Mouse (Mus musculus) cerebellum, adult 2 months (tissue): Measurements from ENCODE around the gene Dscaml1.

Experiments
- CTCF ChIP-seq: fragments of 200-500 bp; IDR thresholded peaks from 2 replicates; pipeline ENCODE4 v1.5.1; 2011; ENCODE audit warnings: low read depth, mild to moderate bottlenecking, control low read depth, low read length, moderate library complexity, borderline replicate concordance; ENCODE audit not compliant: insufficient read depth
- POLR2A ChIP-seq: fragments of 200-500 bp; IDR thresholded peaks from 2 replicates; pipeline ENCODE4 v1.6.1; 2011; ENCODE audit warnings: low read length, control low read depth, borderline replicate concordance; ENCODE audit not compliant: insufficient read depth

- TF ChIP-seq POLR2A: no peak
- no peak for TF ChIP-seq CTCF
Measured at GRCm38 (mm10) chr9:45710300-45710699, 283.9 kb downstream of the Dscaml1 start.
